Mouse (Mus musculus) embryonic facial prominence, embryonic 15.5 days (tissue): ENCODE measurements around the gene Sdk2. TPM values are rescaled to one million over a fixed set of nuclear protein-coding genes. Genes with fewer than 3 reads are reported as not detected.

Experiments used
- ATAC-seq: fragments of 200-750 bp; cut with Nextera tagmentation; 2 replicates; pipeline ENCODE4 v1.8.0; 2017; ENCODE audit warnings: low read depth, moderate TSS enrichment; ENCODE audit not compliant: insufficient number of reproducible peaks, low FRiP score, low TSS enrichment
- H3K27ac ChIP-seq: fragments of 300-500 bp; sonication (generic); replicated peaks from 2 replicates; pipeline ENCODE4 v1.5.1; 2015; ENCODE audit warnings: mild to moderate bottlenecking, inconsistent platforms
- H3K27me3 ChIP-seq: fragments of 300-500 bp; sonication (generic); 2 replicates; pipeline ENCODE4 v1.6.1; 2015; ENCODE audit warnings: inconsistent platforms
- H3K36me3 ChIP-seq: fragments of 300-500 bp; sonication (generic); 2 replicates; pipeline ENCODE4 v1.6.1; 2015; ENCODE audit warnings: mild to moderate bottlenecking, inconsistent platforms
- H3K4me1 ChIP-seq: fragments of 300-500 bp; sonication (generic); 2 replicates; pipeline ENCODE4 v1.6.1; 2015; ENCODE audit warnings: inconsistent platforms
- H3K4me2 ChIP-seq: fragments of 300-500 bp; sonication (generic); replicated peaks from 2 replicates; pipeline ENCODE4 v1.6.1; 2015; ENCODE audit warnings: mild to moderate bottlenecking, inconsistent platforms
- H3K4me3 ChIP-seq: fragments of 300-500 bp; sonication (generic); replicated peaks from 2 replicates; pipeline ENCODE4 v1.5.1; 2015; ENCODE audit warnings: mild to moderate bottlenecking, inconsistent platforms
- H3K9ac ChIP-seq: fragments of 300-500 bp; sonication (generic); 2 replicates; pipeline ENCODE4 v1.6.1; 2015; ENCODE audit warnings: inconsistent platforms
- H3K9me3 ChIP-seq: fragments of 300-500 bp; sonication (generic); replicated peaks from 2 replicates; pipeline ENCODE4 v1.6.1; 2016; ENCODE audit warnings: inconsistent platforms
- WGBS: fragments of 180-500 bp; shearing (Covaris S2); methylation state at CpG from one replicate; pipeline ENCODE4 v1.1.7; 2015; 5-methylcytosine and 5-hydroxymethylcytosine counted together
- polyA plus RNA-seq: library from polyadenylated mRNA; unstranded; fragments of >200 nt; fragmentation: Nextera tagmentation; extraction: Ambion mirVana; gene quantifications from 2 replicates; pipeline ENCODE4 v1.2.1, GENCODE M21; 2015

Gene Sdk2
- polyA plus RNA-seq, 1 experiment from 2014 or later = 4.8 TPM

GRCm38 (mm10) chr11:113965214-113965613 lies 101.6 kb downstream of the Sdk2 start:
- 83% methylated on average over 1 of the region's 1 CpGs for WGBS
- Histone ChIP-seq H3K9me3 (peaks cover 48% of the 10 kb centered on the region), H3K4me1 (no peaks in the 10 kb centered on the region), H3K27me3 (no peaks in the 10 kb centered on the region), H3K36me3 (peaks cover 9% of the 10 kb centered on the region; the same call in 1 of the 2 replicates), H3K4me2 (no peak overlapping the region), H3K9ac (no peak overlapping the region), H3K27ac (no peak overlapping the region), H3K4me3 (no peak overlapping the region)
- no peak for ATAC-seq

GRCm38 (mm10) chr11:113962751-113963150 lies 104.1 kb downstream of the Sdk2 start:
- Histone ChIP-seq H3K4me1 (no peaks in the 10 kb centered on the region), H3K9me3 (peaks cover 36% of the 10 kb centered on the region), H3K27me3 (no peaks in the 10 kb centered on the region), H3K36me3 (peaks cover 9% of the 10 kb centered on the region; the same call in 1 of the 2 replicates), H3K27ac (no peak overlapping the region), H3K9ac (no peak overlapping the region), H3K4me3 (no peak overlapping the region), H3K4me2 (no peak overlapping the region)
- WGBS = 97% methylated on average over 3 of the region's 3 CpGs
- no peak for ATAC-seq

- no peak overlapping the region for H3K4me3 ChIP-seq
- H3K36me3 ChIP-seq = no peaks in the 10 kb centered on the region
- no peak overlapping the region for H3K4me2 ChIP-seq
- ATAC-seq = no peak
- WGBS = 69% methylated on average over 15 of the region's 15 CpGs
- H3K27ac ChIP-seq = no peak overlapping the region
- no peak overlapping the region for H3K9ac ChIP-seq
- no peaks in the 10 kb centered on the region for H3K27me3 ChIP-seq
- no peaks in the 10 kb centered on the region for H3K9me3 ChIP-seq
- peaks cover 16% of the 10 kb centered on the region for H3K4me1 ChIP-seq
Measured at GRCm38 (mm10) chr11:113951616-113951988, 115.2 kb downstream of the Sdk2 start.

GRCm38 (mm10) chr11:113950904-113951615 lies 115.8 kb downstream of the Sdk2 start:
- Histone ChIP-seq H3K9ac (no peak overlapping the region), H3K9me3 (no peaks in the 10 kb centered on the region), H3K27ac (no peak overlapping the region), H3K4me3 (no peak overlapping the region), H3K27me3 (no peaks in the 10 kb centered on the region), H3K4me2 (no peak overlapping the region), H3K4me1 (peaks cover 16% of the 10 kb centered on the region), H3K36me3 (no peaks in the 10 kb centered on the region)
- WGBS = 61% methylated on average over 7 of the region's 7 CpGs
- no peak for ATAC-seq

- no peak for ATAC-seq
- peaks cover 16% of the 10 kb centered on the region for H3K4me1 ChIP-seq
- no peak overlapping the region for H3K9ac ChIP-seq
- no peaks in the 10 kb centered on the region for H3K9me3 ChIP-seq
- H3K27ac ChIP-seq = no peak overlapping the region
- no peak overlapping the region for H3K4me3 ChIP-seq
- no peaks in the 10 kb centered on the region for H3K27me3 ChIP-seq
- no peak overlapping the region for H3K4me2 ChIP-seq
- H3K36me3 ChIP-seq = no peaks in the 10 kb centered on the region
- 64% methylated on average over 8 of the region's 8 CpGs for WGBS
Measured at GRCm38 (mm10) chr11:113948676-113949075, 118.2 kb downstream of the Sdk2 start.

- Histone ChIP-seq H3K4me1 (no peaks in the 10 kb centered on the region; the same call in 1 of the 2 replicates), H3K4me3 (no peak overlapping the region), H3K27me3 (no peaks in the 10 kb centered on the region), H3K4me2 (no peak overlapping the region), H3K36me3 (no peaks in the 10 kb centered on the region), H3K27ac (no peak overlapping the region), H3K9ac (no peak overlapping the region), H3K9me3 (no peaks in the 10 kb centered on the region)
- no peak for ATAC-seq
- 51% methylated on average over 9 of the region's 9 CpGs for WGBS
Measured at GRCm38 (mm10) chr11:113942101-113942735, 124.6 kb downstream of the Sdk2 start.

- no peak for ATAC-seq
- no peak overlapping the region for H3K4me2 ChIP-seq
- 51% methylated on average over 9 of the region's 9 CpGs for WGBS
- 0 out of 2 replicates have a peak, but pooled peaks cover 8% of the 10 kb centered on the region for H3K4me1 ChIP-seq
- H3K36me3 ChIP-seq = no peaks in the 10 kb centered on the region
- H3K27ac ChIP-seq = no peak overlapping the region
- no peak overlapping the region for H3K9ac ChIP-seq
- no peak overlapping the region for H3K4me3 ChIP-seq
- H3K9me3 ChIP-seq = no peaks in the 10 kb centered on the region
- H3K27me3 ChIP-seq = no peaks in the 10 kb centered on the region
Measured at GRCm38 (mm10) chr11:113933678-113934077, 133.2 kb downstream of the Sdk2 start.

- Histone ChIP-seq H3K4me1 (0 out of 2 replicates have a peak, but pooled peaks cover 8% of the 10 kb centered on the region), H3K9me3 (no peaks in the 10 kb centered on the region), H3K4me3 (no peak overlapping the region), H3K9ac (no peak overlapping the region), H3K36me3 (no peaks in the 10 kb centered on the region), H3K4me2 (no peak overlapping the region), H3K27ac (no peak overlapping the region), H3K27me3 (no peaks in the 10 kb centered on the region)
- WGBS = 64% methylated on average over 7 of the region's 7 CpGs
- no peak for ATAC-seq
Measured at GRCm38 (mm10) chr11:113932909-113933308, 133.9 kb downstream of the Sdk2 start.

GRCm38 (mm10) chr11:113931701-113932100 lies 135.1 kb downstream of the Sdk2 start:
- no peaks in the 10 kb centered on the region for H3K27me3 ChIP-seq
- no peak overlapping the region for H3K9ac ChIP-seq
- H3K4me2 ChIP-seq = no peak overlapping the region
- no peak overlapping the region for H3K4me3 ChIP-seq
- no peaks in the 10 kb centered on the region for H3K36me3 ChIP-seq
- H3K4me1 ChIP-seq = 0 out of 2 replicates have a peak, but pooled peaks cover 14% of the 10 kb centered on the region
- H3K27ac ChIP-seq = no peak overlapping the region
- ATAC-seq = no peak
- no peaks in the 10 kb centered on the region for H3K9me3 ChIP-seq
- WGBS = 43% methylated on average over 4 of the region's 4 CpGs

GRCm38 (mm10) chr11:113930112-113930511 lies 136.7 kb downstream of the Sdk2 start:
- Histone ChIP-seq H3K4me2 (no peak overlapping the region), H3K27me3 (no peaks in the 10 kb centered on the region), H3K9ac (no peak overlapping the region), H3K27ac (no peak overlapping the region), H3K36me3 (no peaks in the 10 kb centered on the region), H3K9me3 (no peaks in the 10 kb centered on the region), H3K4me1 (0 out of 2 replicates have a peak, but pooled peaks cover 14% of the 10 kb centered on the region), H3K4me3 (no peak overlapping the region)
- ATAC-seq = no peak
- 74% methylated on average over 11 of the region's 11 CpGs for WGBS

- H3K4me3 ChIP-seq = no peak overlapping the region
- 0 out of 2 replicates have a peak, but pooled peaks cover 14% of the 10 kb centered on the region for H3K4me1 ChIP-seq
- no peak overlapping the region for H3K27ac ChIP-seq
- ATAC-seq = no peak
- H3K4me2 ChIP-seq = no peak overlapping the region
- H3K9ac ChIP-seq = no peak overlapping the region
- no peaks in the 10 kb centered on the region for H3K36me3 ChIP-seq
- 60% methylated on average over 2 of the region's 2 CpGs for WGBS
- no peaks in the 10 kb centered on the region for H3K9me3 ChIP-seq
- no peaks in the 10 kb centered on the region for H3K27me3 ChIP-seq
Measured at GRCm38 (mm10) chr11:113928831-113929230, 138.0 kb downstream of the Sdk2 start.
